Mouse (Mus musculus) ES-Bruce4 (cell line): ENCODE data around the gene Rnf187. TPM values are rescaled to one million over a fixed set of nuclear protein-coding genes. Genes with fewer than 3 reads are reported as not detected.
A peak's percentile ranks its signal among the peaks of the same experiment; 100 is the strongest.

Experiments used
- H3K27ac ChIP-seq: 2 replicates; pipeline ENCODE4 v1.5.1; 2012; ENCODE audit warnings: low read length, inconsistent platforms; ENCODE audit not compliant: insufficient read depth
- H3K27me3 ChIP-seq: 2 replicates; pipeline ENCODE4 v1.6.1; 2012; ENCODE audit warnings: mild to moderate bottlenecking, low read length, inconsistent platforms; ENCODE audit not compliant: control insufficient read depth, poor library complexity, insufficient read depth, severe bottlenecking
- H3K36me3 ChIP-seq: 2 replicates; pipeline ENCODE4 v1.6.1; 2012; ENCODE audit warnings: inconsistent platforms, mild to moderate bottlenecking, low read length, moderate library complexity; ENCODE audit not compliant: control insufficient read depth, poor library complexity, insufficient read depth, severe bottlenecking
- H3K4me1 ChIP-seq: one replicate; pipeline ENCODE4 v1.8.1; 2011; ENCODE audit warnings: low read length; ENCODE audit not compliant: control insufficient read depth, insufficient read depth
- H3K4me3 ChIP-seq: 2 replicates; pipeline ENCODE4 v1.5.1; 2011; ENCODE audit warnings: low read depth, mild to moderate bottlenecking, low read length
- H3K9ac ChIP-seq: 2 replicates; pipeline ENCODE4 v1.6.1; 2012; ENCODE audit warnings: low read depth, mild to moderate bottlenecking, inconsistent platforms; ENCODE audit not compliant: poor library complexity, severe bottlenecking
- H3K9me3 ChIP-seq: replicated peaks from 2 replicates; pipeline ENCODE4 v1.6.1; 2012; ENCODE audit warnings: mild to moderate bottlenecking, low read length, inconsistent platforms; ENCODE audit not compliant: control insufficient read depth, poor library complexity, insufficient read depth, severe bottlenecking
- CTCF ChIP-seq: IDR thresholded peaks from one replicate; pipeline ENCODE4 v1.8.1; 2011; ENCODE audit warnings: low read depth, low read length
- EP300 ChIP-seq: IDR thresholded peaks from 2 replicates; pipeline ENCODE4 v1.6.1; 2011; ENCODE audit warnings: low read depth, low read length; ENCODE audit not compliant: insufficient read depth
- POLR2A ChIP-seq: IDR thresholded peaks from one replicate; pipeline ENCODE4 v1.8.1; 2011; ENCODE audit warnings: low read length; ENCODE audit not compliant: insufficient read depth
- polyA plus RNA-seq: library from polyadenylated mRNA; stranded (reverse); fragments of >200 nt; gene quantifications from 2 replicates; pipeline ENCODE4 v1.2.4, GENCODE M21; 2011; ENCODE audit warnings: low read depth; ENCODE audit not compliant: missing spikeins, insufficient read depth, insufficient read length

Gene Rnf187
- polyA plus RNA-seq, 1 experiment: 105 TPM

DNA sequence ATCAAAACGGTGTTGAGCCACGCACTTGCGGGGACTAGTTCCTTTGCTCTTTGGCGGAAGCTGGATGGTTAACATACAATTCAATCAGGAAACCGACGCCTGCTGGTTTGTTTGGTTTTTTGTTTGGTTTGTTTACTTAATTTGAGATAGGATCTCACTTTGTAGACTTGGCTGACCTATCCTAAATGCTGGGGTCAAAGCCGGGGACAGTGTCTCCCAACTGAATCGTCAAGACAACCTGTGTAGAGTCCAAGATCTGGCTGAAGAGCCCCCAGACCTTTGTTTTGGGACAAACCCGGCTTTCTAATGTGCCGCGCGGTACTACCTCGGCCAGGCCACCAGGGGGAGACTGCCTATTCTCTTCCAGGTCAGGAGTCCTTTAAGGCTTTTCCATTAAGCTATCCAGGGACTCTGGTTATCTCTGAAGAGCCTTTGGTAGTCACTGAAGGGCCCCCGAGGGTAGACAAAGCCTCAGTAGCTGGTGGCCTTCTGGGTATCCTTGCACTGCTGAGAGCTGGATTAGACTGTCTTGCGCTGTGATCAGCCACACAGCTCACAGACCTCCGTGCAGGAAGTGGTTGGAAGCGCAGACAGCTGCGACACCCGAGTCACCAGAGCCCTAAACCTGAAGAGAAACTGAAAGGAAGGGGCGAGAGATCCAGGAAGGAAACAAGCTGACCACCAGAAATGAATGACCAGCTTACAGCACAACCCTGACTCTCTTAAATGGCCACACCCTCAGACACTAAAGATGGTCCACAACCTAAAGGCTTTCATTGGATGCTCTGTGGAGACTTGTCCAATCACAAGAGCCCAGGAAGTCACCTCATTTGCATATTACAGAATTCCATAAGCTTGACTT is 10.7 kb downstream of the Rnf187 start:
- no peak overlapping the region for H3K9ac ChIP-seq
- H3K36me3 ChIP-seq: 0 out of 2 replicates have a peak, but pooled peaks cover 6% of the 10 kb centered on the region
- TF ChIP-seq POLR2A: no peak
- peak; percentile 73 for TF ChIP-seq CTCF
- H3K4me3 ChIP-seq: no peak overlapping the region
- H3K27me3 ChIP-seq: no peaks in the 10 kb centered on the region
- no peak overlapping the region for H3K27ac ChIP-seq
- H3K4me1 ChIP-seq: peaks cover 2% of the 10 kb centered on the region
- no peaks in the 10 kb centered on the region for H3K9me3 ChIP-seq

DNA sequence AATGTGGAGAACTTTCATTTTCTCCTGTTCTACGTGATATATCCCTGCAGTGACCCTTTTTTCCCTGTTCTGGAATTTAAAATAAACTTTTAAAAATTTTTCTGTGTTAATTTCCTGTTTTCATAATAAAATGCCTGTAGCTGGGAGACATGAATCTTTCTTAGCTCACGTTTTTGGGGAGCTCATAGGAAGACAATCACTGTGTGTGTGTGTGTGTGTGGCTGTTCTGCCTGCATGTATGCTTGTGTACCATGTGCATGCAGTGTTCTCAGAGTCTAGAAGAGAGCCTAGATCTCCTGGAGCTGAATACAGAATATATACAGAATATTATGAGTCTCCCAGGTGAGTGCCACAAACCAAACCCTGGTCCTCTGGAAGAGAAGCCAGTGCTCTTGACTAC is 11.7 kb downstream of the Rnf187 start:
- no peak for TF ChIP-seq POLR2A
- TF ChIP-seq EP300: no peak
- no peak for TF ChIP-seq CTCF
- Histone ChIP-seq H3K36me3 (0 out of 2 replicates have a peak, but pooled peaks cover 2% of the 10 kb centered on the region), H3K9ac (no peak overlapping the region), H3K4me1 (peaks cover 2% of the 10 kb centered on the region), H3K9me3 (no peaks in the 10 kb centered on the region), H3K27ac (no peak overlapping the region), H3K4me3 (no peak overlapping the region), H3K27me3 (no peaks in the 10 kb centered on the region)

DNA sequence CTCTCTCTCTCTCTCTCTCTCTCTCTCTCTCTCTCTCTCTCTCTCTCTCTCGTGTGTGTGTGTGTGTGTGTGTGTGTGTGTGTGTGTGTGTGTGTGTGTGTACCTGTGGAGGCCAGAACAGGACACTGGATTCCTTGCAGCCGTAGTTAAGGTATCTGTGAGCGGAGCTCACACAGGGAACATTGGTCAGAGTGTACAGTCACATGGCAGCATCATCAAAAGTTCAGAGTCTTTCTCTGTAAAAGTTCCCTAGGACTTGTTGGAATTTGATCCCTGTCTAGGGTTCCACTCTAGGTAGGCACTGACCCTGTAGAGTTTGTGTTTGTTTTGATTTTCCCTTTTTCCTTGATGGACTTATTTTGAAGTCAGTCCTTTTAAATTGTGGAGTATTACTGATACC is 12.1 kb downstream of the Rnf187 start:
- no peaks in the 10 kb centered on the region for H3K9me3 ChIP-seq
- no peaks in the 10 kb centered on the region for H3K36me3 ChIP-seq
- no peak overlapping the region for H3K27ac ChIP-seq
- H3K9ac ChIP-seq: no peak overlapping the region
- TF ChIP-seq EP300: no peak
- TF ChIP-seq CTCF: no peak
- H3K4me1 ChIP-seq: peaks cover 2% of the 10 kb centered on the region
- H3K27me3 ChIP-seq: no peaks in the 10 kb centered on the region
- no peak overlapping the region for H3K4me3 ChIP-seq

DNA sequence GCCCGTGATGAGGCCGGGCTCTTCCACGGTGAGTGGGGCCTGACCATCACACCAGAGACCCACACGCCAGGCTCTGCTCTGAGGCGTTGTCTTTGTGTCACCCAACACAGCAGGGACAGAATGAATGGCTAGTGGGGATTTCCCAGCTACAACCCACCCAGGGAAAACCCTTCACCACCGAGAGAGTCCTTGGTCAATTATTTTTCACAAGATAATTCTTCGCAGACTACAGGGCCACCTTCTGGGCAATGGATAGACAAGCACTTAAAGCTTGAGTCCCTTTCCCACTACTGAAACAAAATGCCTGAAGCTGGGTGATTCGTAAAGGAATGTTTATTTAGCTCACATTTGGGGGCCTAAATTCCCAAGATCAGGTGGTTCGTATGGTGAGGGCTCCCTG is 16.3 kb downstream of the Rnf187 start:
- H3K36me3 ChIP-seq: no peaks in the 10 kb centered on the region
- no peak overlapping the region for H3K9ac ChIP-seq
- H3K9me3 ChIP-seq: no peaks in the 10 kb centered on the region
- H3K27ac ChIP-seq: no peak overlapping the region
- TF ChIP-seq CTCF (no peak), POLR2A (no peak), EP300 (no peak)
- H3K4me3 ChIP-seq: no peak overlapping the region
- H3K27me3 ChIP-seq: no peaks in the 10 kb centered on the region
- H3K4me1 ChIP-seq: no peaks in the 10 kb centered on the region

- no peaks in the 10 kb centered on the region for H3K36me3 ChIP-seq
- no peaks in the 10 kb centered on the region for H3K27me3 ChIP-seq
- no peak overlapping the region for H3K27ac ChIP-seq
- no peaks in the 10 kb centered on the region for H3K9me3 ChIP-seq
- no peaks in the 10 kb centered on the region for H3K4me1 ChIP-seq
- no peak for TF ChIP-seq POLR2A
- no peak for TF ChIP-seq EP300
- no peak for TF ChIP-seq CTCF
- H3K4me3 ChIP-seq: no peak overlapping the region
- no peak overlapping the region for H3K9ac ChIP-seq
Measured at GRCm38 (mm10) chr11:58918759-58919158, 20.0 kb downstream of the Rnf187 start.

DNA sequence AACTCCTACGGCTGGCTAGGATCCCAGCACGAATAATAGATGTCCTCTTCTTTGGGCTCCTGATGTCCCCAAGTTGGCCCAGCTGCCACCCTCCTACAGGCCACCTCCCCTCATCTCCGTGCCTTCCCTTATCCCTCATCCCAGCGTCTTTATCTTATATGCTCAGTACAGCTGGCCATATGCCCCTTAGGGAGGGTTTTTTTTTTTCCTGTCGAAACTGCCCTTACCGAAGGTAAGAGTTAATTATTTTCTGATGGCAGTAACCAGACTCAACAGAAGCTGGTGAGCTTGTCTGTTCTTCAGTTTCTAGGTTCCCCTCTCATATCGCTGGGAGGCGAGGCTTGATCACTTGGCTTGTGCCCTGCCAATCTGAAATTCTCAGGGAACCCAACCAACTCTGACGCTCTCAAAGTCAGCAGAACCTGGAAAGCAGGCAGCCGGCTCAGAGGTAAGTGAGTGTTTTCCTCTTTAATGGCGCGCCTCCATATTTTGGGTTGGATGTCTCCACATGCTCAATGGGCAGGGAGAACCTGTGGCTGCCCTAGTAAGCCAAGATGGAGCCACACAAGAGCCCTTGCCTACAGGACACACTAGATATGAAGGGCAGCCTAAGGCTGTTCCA is 20.9 kb downstream of the Rnf187 start, which contains the start of gene Btnl10:
Gene Btnl10, plus strand, starts transcription at position 164 of the 622 bp plus-strand sequence.
- H3K36me3 ChIP-seq: no peaks in the 10 kb centered on the region
- TF ChIP-seq POLR2A (no peak), EP300 (no peak), CTCF (no peak)
- no peaks in the 10 kb centered on the region for H3K4me1 ChIP-seq
- H3K9me3 ChIP-seq: no peaks in the 10 kb centered on the region
- H3K27ac ChIP-seq: no peak within 1 kb of the TSS
- no peak within 1 kb of the TSS for H3K4me3 ChIP-seq
- no peaks in the 10 kb centered on the region for H3K27me3 ChIP-seq
- H3K9ac ChIP-seq: no peak within 1 kb of the TSS
